Mouse (Mus musculus) heart, postnatal 0 days (tissue): Measurements from ENCODE around the gene Skp1a. TPM values are rescaled to one million over a fixed set of nuclear protein-coding genes. Genes with fewer than 3 reads are reported as not detected.

Experiments used
- ATAC-seq: fragments of 200-750 bp; cut with Nextera tagmentation; 2 replicates; pipeline ENCODE4 v1.8.0; 2017; ENCODE audit warnings: low read depth, moderate number of reproducible peaks, moderate library complexity; ENCODE audit not compliant: insufficient read depth
- DNase-seq: peaks from one replicate; pipeline ENCODE4 v3.0.0-alpha.2; 2016; ENCODE audit warnings: low spot score
- H3K27ac ChIP-seq: fragments of 300-500 bp; sonication (generic); 2 replicates; pipeline ENCODE4 v1.5.1; 2014; ENCODE audit warnings: low read depth, mild to moderate bottlenecking
- H3K27me3 ChIP-seq: fragments of 300-500 bp; sonication (generic); 2 replicates; pipeline ENCODE4 v1.6.1; 2014; ENCODE audit warnings: low read length, mixed read lengths; ENCODE audit not compliant: control insufficient read depth, insufficient read depth
- H3K36me3 ChIP-seq: fragments of 300-500 bp; sonication (generic); replicated peaks from 2 replicates; pipeline ENCODE4 v1.6.1; 2014; ENCODE audit warnings: low read length, mixed read lengths; ENCODE audit not compliant: control insufficient read depth, insufficient read depth
- H3K4me1 ChIP-seq: fragments of 300-500 bp; sonication (generic); 2 replicates; pipeline ENCODE4 v1.6.1; 2014; ENCODE audit warnings: antibody characterized with exemption; ENCODE audit not compliant: control insufficient read depth, insufficient read depth
- H3K4me2 ChIP-seq: fragments of 300-500 bp; sonication (generic); 2 replicates; pipeline ENCODE4 v1.6.1; 2014; ENCODE audit warnings: low read depth, mild to moderate bottlenecking, low read length, moderate library complexity
- H3K4me3 ChIP-seq: fragments of 300-500 bp; sonication (generic); 2 replicates; pipeline ENCODE4 v1.5.1; 2014; ENCODE audit warnings: low read depth, low read length
- H3K9ac ChIP-seq: fragments of 300-500 bp; sonication (generic); replicated peaks from 2 replicates; pipeline ENCODE4 v1.6.1; 2014; ENCODE audit warnings: low read depth, low read length, mixed read lengths
- H3K9me3 ChIP-seq: fragments of 300-500 bp; sonication (generic); replicated peaks from 2 replicates; pipeline ENCODE4 v1.6.1; 2016; ENCODE audit warnings: low read length; ENCODE audit not compliant: control insufficient read depth
- CTCF ChIP-seq: IDR thresholded peaks from 2 replicates; pipeline ENCODE4 v1.5.1; 2016; ENCODE audit warnings: antibody characterized with exemption, control low read depth, low read depth
- EP300 ChIP-seq: IDR thresholded peaks from 2 replicates; pipeline ENCODE4 v1.6.1; 2016; ENCODE audit warnings: antibody characterized with exemption, low read depth
- WGBS: fragments of 180-500 bp; shearing (Covaris S2); extraction: QIAGEN DNeasy Blood & Tissue Kit; methylation state at CpG from one replicate; pipeline ENCODE4 v1.1.7; 2014; 5-methylcytosine and 5-hydroxymethylcytosine counted together
- polyA plus RNA-seq: library from polyadenylated mRNA; unstranded; fragments of >200 nt; fragmentation: Nextera tagmentation; extraction: Ambion mirVana; gene quantifications from 2 replicates; pipeline ENCODE4 v1.2.1, GENCODE M21; 2015
- total RNA-seq: library from RNA; depleted of rRNA; stranded (reverse); fragments of >200 nt; gene quantifications from 2 replicates; pipeline ENCODE4 v1.2.3, GENCODE M21; 2014; ENCODE audit warnings: low replicate concordance

The Skp1a gene
- total and polyA plus RNA-seq, 2 experiments from 2014 or later: 158 to 492 TPM

DNA sequence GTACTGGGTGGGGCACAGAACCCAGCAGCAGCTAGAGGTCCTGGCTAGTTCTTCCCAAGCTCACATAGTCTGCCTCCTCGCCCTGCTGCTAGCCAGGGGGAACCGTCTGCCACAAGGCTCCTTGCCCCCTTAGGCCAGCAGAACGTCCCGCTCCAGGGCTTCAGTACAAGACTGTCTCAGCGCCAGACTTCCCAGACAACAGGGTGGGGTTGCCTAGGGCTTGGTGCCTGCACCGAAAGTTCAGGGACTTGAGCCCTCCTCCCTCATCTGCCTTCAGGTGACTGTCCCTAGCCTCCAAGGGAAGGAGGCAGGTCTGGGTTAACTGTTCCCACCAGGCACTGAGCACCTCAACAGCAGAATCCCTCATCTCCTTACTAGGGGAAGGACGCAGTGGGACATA lies 33.1 kb downstream of the Skp1a start:
- WGBS: 78% methylated on average over 7 of the region's 7 CpGs
- no peak for ATAC-seq
- TF ChIP-seq EP300: no peak
- TF ChIP-seq CTCF: no peak

DNA sequence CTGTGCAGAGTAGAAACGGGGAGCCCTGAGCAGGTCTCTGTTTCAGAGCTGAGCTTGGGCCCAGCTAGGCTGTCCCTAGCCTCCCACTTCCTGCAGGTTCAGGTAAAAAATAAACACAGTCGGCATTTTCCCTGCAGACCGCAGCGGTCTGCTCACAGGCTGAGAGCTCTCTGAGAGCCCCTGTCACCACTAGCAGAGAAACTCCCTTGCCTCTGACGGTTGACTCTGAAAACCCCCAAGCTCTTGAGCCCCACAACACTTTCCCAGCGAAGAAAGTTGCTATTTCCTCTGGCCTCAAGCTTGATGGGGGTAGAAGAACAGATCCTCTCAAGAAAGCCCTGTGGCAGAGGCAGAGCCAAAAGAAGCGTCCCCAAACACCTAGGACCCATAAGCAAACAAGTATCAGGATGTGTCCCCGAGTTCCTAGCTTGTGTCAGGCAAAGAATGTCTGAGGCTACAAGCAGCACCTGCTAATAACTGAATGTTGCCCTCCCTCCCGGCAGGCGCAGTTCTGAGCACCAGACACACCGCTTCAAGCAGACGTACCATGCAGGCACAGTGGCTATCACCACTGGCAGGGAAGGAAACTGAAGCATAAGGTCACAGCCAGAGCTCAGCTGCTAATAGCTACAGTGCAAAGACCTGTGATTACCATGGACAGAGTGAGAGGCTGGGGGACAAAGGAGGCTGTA lies 34.0 kb downstream of the Skp1a start:
- H3K27me3 ChIP-seq: no peaks in the 10 kb centered on the region
- 23% methylated on average over 12 of the region's 12 CpGs for WGBS
- H3K9me3 ChIP-seq: no peaks in the 10 kb centered on the region
- no peak overlapping the region for H3K4me3 ChIP-seq
- H3K36me3 ChIP-seq: no peaks in the 10 kb centered on the region
- no peak for TF ChIP-seq CTCF
- TF ChIP-seq EP300: no peak
- no peak overlapping the region for H3K9ac ChIP-seq
- DNase-seq (no peak), ATAC-seq (no peak)
- no peak overlapping the region; the same call in 1 of the 2 replicates for H3K27ac ChIP-seq
- no peak overlapping the region for H3K4me2 ChIP-seq
- H3K4me1 ChIP-seq: peaks cover 28% of the 10 kb centered on the region

More for the DNA sequence above, 33.1 kb downstream of the Skp1a start:
- no peak overlapping the region for H3K4me3 ChIP-seq
- H3K9ac ChIP-seq: no peak overlapping the region
- H3K4me2 ChIP-seq: no peak overlapping the region
- DNase-seq: no peak
- H3K36me3 ChIP-seq: no peaks in the 10 kb centered on the region; the same call in 1 of the 2 replicates
- peaks cover 20% of the 10 kb centered on the region for H3K4me1 ChIP-seq
- H3K27me3 ChIP-seq: no peaks in the 10 kb centered on the region
- no peak overlapping the region for H3K27ac ChIP-seq
- H3K9me3 ChIP-seq: no peaks in the 10 kb centered on the region

DNA sequence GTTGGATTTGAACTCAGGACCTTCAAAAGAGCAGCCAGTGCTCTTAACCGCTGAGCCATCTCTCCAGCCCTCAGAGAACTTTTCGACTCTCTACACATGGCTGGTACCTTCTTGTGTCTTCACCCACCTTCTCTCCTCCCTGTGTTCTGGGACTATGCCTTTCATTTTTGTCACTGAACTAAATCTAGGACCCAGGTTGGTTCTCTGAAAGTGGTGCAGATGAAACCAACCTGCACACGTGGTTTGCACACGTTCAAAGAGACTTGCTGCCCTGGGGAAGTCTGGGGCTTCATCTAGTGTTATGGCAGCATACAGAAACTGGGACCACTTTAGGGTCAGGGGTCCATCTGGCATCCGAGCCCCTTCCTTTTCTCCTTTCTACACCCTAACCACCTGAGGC lies 35.5 kb downstream of the Skp1a start:
- no peak for TF ChIP-seq CTCF
- no peak for TF ChIP-seq EP300
- no peaks in the 10 kb centered on the region for H3K36me3 ChIP-seq
- H3K4me2 ChIP-seq: no peak overlapping the region
- ATAC-seq (no peak), DNase-seq (no peak)
- no peak overlapping the region for H3K4me3 ChIP-seq
- H3K9me3 ChIP-seq: no peaks in the 10 kb centered on the region
- peaks cover 30% of the 10 kb centered on the region for H3K4me1 ChIP-seq
- no peak overlapping the region for H3K9ac ChIP-seq
- WGBS: 80% methylated on average over 5 of the region's 5 CpGs
- H3K27ac ChIP-seq: no peak overlapping the region
- no peaks in the 10 kb centered on the region for H3K27me3 ChIP-seq

DNA sequence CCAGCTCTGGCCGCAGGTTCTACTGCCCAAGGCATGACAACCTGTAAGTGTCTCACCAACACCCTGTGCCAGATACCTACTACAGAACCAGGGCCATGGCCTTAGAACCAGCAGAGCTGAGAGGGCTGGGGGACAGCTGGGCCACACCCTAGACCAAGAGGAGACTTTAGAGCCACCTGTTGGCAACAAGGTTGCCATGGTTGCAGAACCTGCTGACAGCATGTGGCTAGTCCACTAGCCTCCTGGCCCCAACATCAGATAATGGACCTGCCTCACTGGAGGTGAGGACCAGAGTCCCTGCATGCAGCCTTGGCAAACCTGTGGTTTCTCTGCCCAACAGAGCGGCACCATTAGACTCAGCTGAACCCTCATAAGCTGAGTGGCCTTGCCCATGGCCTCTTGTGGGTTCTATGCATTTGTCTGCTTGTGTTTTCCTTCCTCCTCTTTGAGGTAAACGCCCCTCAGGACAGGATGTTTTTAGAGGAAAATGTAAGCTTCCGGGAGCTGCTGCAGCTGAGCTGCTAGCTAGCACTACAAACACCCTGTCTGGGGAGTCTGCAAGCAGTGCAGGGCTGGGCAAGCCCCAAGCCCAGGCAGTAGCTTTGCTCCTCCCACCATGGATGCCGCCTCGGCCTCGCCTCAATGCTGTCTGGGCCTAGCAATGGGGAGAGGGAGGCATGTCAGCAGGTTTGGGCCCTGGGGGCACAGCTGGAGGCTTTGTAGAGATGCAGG lies 36.5 kb downstream of the Skp1a start:
- DNase-seq (no peak), ATAC-seq (peak; percentile 31; the same call in 1 of the 2 replicates)
- no peak overlapping the region for H3K9ac ChIP-seq
- H3K27me3 ChIP-seq: no peaks in the 10 kb centered on the region
- no peak overlapping the region for H3K4me3 ChIP-seq
- peaks cover 40% of the 10 kb centered on the region for H3K4me1 ChIP-seq
- H3K27ac ChIP-seq: peak overlapping the region; percentile 49
- TF ChIP-seq CTCF (no peak), EP300 (no peak)
- H3K36me3 ChIP-seq: no peaks in the 10 kb centered on the region
- H3K9me3 ChIP-seq: no peaks in the 10 kb centered on the region
- WGBS: 58% methylated on average over 7 of the region's 7 CpGs
- 0 out of 2 replicates have a peak overlapping the region, but pooled peaks have one; percentile 3 for H3K4me2 ChIP-seq

DNA sequence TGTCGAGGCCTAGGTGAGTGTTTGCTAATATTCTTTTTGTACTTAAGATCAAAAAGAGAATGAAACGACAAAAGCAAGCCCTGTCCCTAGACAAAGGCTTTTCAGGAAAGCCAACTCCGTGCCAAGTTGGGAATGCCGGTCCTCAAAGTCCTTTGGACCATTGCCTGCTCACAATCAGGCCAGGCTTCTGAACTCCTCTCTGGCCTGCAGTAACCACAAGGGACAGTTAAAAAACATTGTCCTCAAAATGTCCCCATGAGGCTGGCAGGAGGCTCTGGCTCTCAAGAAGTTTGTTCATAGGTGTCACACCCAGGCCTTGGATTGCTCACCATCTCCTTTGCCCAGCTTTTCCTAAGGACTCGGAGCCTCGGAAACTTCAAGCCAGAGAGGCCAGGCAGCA lies 38.0 kb downstream of the Skp1a start:
- no peaks in the 10 kb centered on the region for H3K36me3 ChIP-seq
- H3K27me3 ChIP-seq: no peaks in the 10 kb centered on the region
- H3K9ac ChIP-seq: no peak overlapping the region
- WGBS: 54% methylated on average over 6 of the region's 6 CpGs
- TF ChIP-seq CTCF (no peak), EP300 (no peak)
- no peak for DNase-seq
- no peak overlapping the region for H3K4me3 ChIP-seq
- no peak for ATAC-seq
- H3K4me1 ChIP-seq: peaks cover 50% of the 10 kb centered on the region
- no peaks in the 10 kb centered on the region for H3K9me3 ChIP-seq
- H3K27ac ChIP-seq: no peak overlapping the region
- no peak overlapping the region for H3K4me2 ChIP-seq
